Mouse (Mus musculus) mouse embryonic stem cell (cell line): ENCODE measurements around the gene Nsmce1.
"Not testable (repeated sequence)": the region's sequence is repeated elsewhere in the genome, so short reads cannot be mapped to it uniquely, and the experiment has no call there.

Experiments used
- in situ Hi-C, 2 experiments: fragments of 300-500 bp; cut with MboI; formaldehyde crosslinking; loops; 1 replicate in 1 of 2; 3 replicates in 1 of 2; pipeline ENCODE4 v1.14.3; 2019 to 2020; ENCODE audit warnings: low sequenced_read_pairs in 2 of 2, low pct_unique_long_range_greater_than_20kb in 1 of 2, mixed read lengths in 1 of 2; ENCODE audit not compliant: unreplicated experiment in 1 of 2

Nsmce1 gene

GRCm38 (mm10) chr7:125451078-125451477, 40.3 kb downstream of the Nsmce1 start:
- in situ Hi-C loops: no loop called here

GRCm38 (mm10) chr7:125450678-125451077, 40.7 kb downstream of the Nsmce1 start:
- in situ Hi-C loops: no loop called here

GRCm38 (mm10) chr7:125444464-125445401, 46.7 kb downstream of the Nsmce1 start, which contains the start of gene Kdm8:
TSS of gene Kdm8 (plus strand) at chr7:125444676.
- in situ Hi-C loops: no loop called here

GRCm38 (mm10) chr7:125444076-125444463, 47.3 kb downstream of the Nsmce1 start:
- in situ Hi-C loops: no loop called here

GRCm38 (mm10) chr7:125442323-125442722, 49.1 kb downstream of the Nsmce1 start:
- in situ Hi-C loops: no loop called here

- in situ Hi-C loops: no loop called here
Observed at GRCm38 (mm10) chr7:125434666-125435290, 56.6 kb downstream of the Nsmce1 start.

GRCm38 (mm10) chr7:125433874-125434273, 57.5 kb downstream of the Nsmce1 start:
- in situ Hi-C loops: no loop called here

GRCm38 (mm10) chr7:125430170-125430842, 61.1 kb downstream of the Nsmce1 start:
- in situ Hi-C loops: no loop called here

GRCm38 (mm10) chr7:125428816-125429500, 62.4 kb downstream of the Nsmce1 start:
- in situ Hi-C loops: not testable (repeated sequence)

GRCm38 (mm10) chr7:125428381-125428780, 63.0 kb downstream of the Nsmce1 start:
- in situ Hi-C loops: no loop called here

- in situ Hi-C loops: no loop called here
Observed at GRCm38 (mm10) chr7:125427492-125428090, 63.8 kb downstream of the Nsmce1 start.

GRCm38 (mm10) chr7:125423056-125423455, 68.3 kb downstream of the Nsmce1 start:
- in situ Hi-C loops: no loop called here

GRCm38 (mm10) chr7:125421911-125422310, 69.5 kb downstream of the Nsmce1 start:
- in situ Hi-C loops: no loop called here

- in situ Hi-C loops: no loop called here
Observed at GRCm38 (mm10) chr7:125420190-125420589, 71.2 kb downstream of the Nsmce1 start.

- in situ Hi-C loops: loop anchor here in 1 of 2 experiments (5.0 kb wide), 1 partner anchor 154 kb away; no protein-coding TSS in a partner anchor
Observed at GRCm38 (mm10) chr7:125418413-125418812, 73.0 kb downstream of the Nsmce1 start.
